Mouse (Mus musculus) liver, embryonic 13.5 days (tissue): ENCODE results near the gene Unc5a. TPM values are rescaled to one million over a fixed set of nuclear protein-coding genes. Genes with fewer than 3 reads are reported as not detected.

Experiments
- ATAC-seq: fragments of 200-750 bp; cut with Nextera tagmentation; 2 replicates; pipeline ENCODE4 v1.8.0; 2017; ENCODE audit warnings: low read depth, mild to moderate bottlenecking, moderate number of reproducible peaks, moderate library complexity
- DNase-seq: peaks from one replicate; pipeline ENCODE4 v3.0.0; 2022
- H3K27ac ChIP-seq: fragments of 300-500 bp; sonication (generic); 2 replicates; pipeline ENCODE4 v1.5.1; 2015; ENCODE audit warnings: moderate library complexity, mild to moderate bottlenecking, inconsistent platforms
- H3K27me3 ChIP-seq: fragments of 300-500 bp; sonication (generic); 2 replicates; pipeline ENCODE4 v1.6.1; 2015; ENCODE audit warnings: mild to moderate bottlenecking, inconsistent platforms
- H3K36me3 ChIP-seq: fragments of 300-500 bp; sonication (generic); 2 replicates; pipeline ENCODE4 v1.6.1; 2015; ENCODE audit warnings: mild to moderate bottlenecking, inconsistent platforms
- H3K4me1 ChIP-seq: fragments of 300-500 bp; sonication (generic); replicated peaks from 2 replicates; pipeline ENCODE4 v1.6.1; 2015; ENCODE audit warnings: inconsistent platforms
- H3K4me2 ChIP-seq: fragments of 300-500 bp; sonication (generic); 2 replicates; pipeline ENCODE4 v1.6.1; 2015; ENCODE audit warnings: inconsistent platforms, mild to moderate bottlenecking, moderate library complexity
- H3K4me3 ChIP-seq: fragments of 300-500 bp; sonication (generic); replicated peaks from 2 replicates; pipeline ENCODE4 v1.5.1; 2015; ENCODE audit warnings: mild to moderate bottlenecking, inconsistent platforms
- H3K9ac ChIP-seq: fragments of 300-500 bp; sonication (generic); 2 replicates; pipeline ENCODE4 v1.6.1; 2015; ENCODE audit warnings: mild to moderate bottlenecking, inconsistent platforms
- H3K9me3 ChIP-seq: fragments of 300-500 bp; sonication (generic); replicated peaks from 2 replicates; pipeline ENCODE4 v1.6.1; 2016; ENCODE audit warnings: inconsistent platforms
- WGBS: fragments of 180-500 bp; shearing (Covaris S2); methylation state at CpG from one replicate; pipeline ENCODE4 v1.1.7; 2015; ENCODE audit not compliant: insufficient replicate concordance; 5-methylcytosine and 5-hydroxymethylcytosine counted together
- polyA plus RNA-seq: library from polyadenylated mRNA; unstranded; fragments of >200 nt; fragmentation: Nextera tagmentation; extraction: Ambion mirVana; gene quantifications from 2 replicates; pipeline ENCODE4 v1.2.1, GENCODE M21; 2015

The Unc5a gene
- 0.52 and 0.55 TPM in 2 replicates for polyA plus RNA-seq

- WGBS = 2% methylated on average over 84 of the region's 91 CpGs
- Histone ChIP-seq H3K27ac (no peak within 1 kb of the TSS), H3K4me1 (peaks cover 9% of the 10 kb centered on the region; the same call in 1 of the 2 replicates), H3K9me3 (no peaks in the 10 kb centered on the region), H3K4me2 (peak within 1 kb of the TSS; percentile 70), H3K36me3 (no peaks in the 10 kb centered on the region), H3K4me3 (peak within 1 kb of the TSS; percentile 52), H3K9ac (peak within 1 kb of the TSS; percentile 36; the same call in 1 of the 2 replicates), H3K27me3 (peaks cover 94% of the 10 kb centered on the region)
- no peak for ATAC-seq
- no peak for DNase-seq
Measured at GRCm38 (mm10) chr13:54948531-54949493, at the start of gene Unc5a. Gene Unc5a (plus strand): TSS chr13:54949411.

GRCm38 (mm10) chr13:54912053-54912452, 37.2 kb upstream of the Unc5a start:
- no peak for ATAC-seq
- no peaks in the 10 kb centered on the region for H3K4me1 ChIP-seq
- H3K9me3 ChIP-seq = no peaks in the 10 kb centered on the region
- 6% methylated on average over 17 of the region's 17 CpGs for WGBS
- H3K9ac ChIP-seq = no peak overlapping the region
- H3K36me3 ChIP-seq = no peaks in the 10 kb centered on the region
- no peak for DNase-seq
- H3K4me3 ChIP-seq = no peak overlapping the region
- no peak overlapping the region for H3K4me2 ChIP-seq
- H3K27ac ChIP-seq = no peak overlapping the region
- peaks cover 40% of the 10 kb centered on the region for H3K27me3 ChIP-seq

- DNase-seq (no peak), ATAC-seq (no peak)
- H3K9me3 ChIP-seq = no peaks in the 10 kb centered on the region
- no peaks in the 10 kb centered on the region for H3K36me3 ChIP-seq
- H3K27me3 ChIP-seq = peaks cover 37% of the 10 kb centered on the region
- no peak overlapping the region for H3K4me2 ChIP-seq
- no peaks in the 10 kb centered on the region for H3K4me1 ChIP-seq
- 19% methylated on average over 16 of the region's 16 CpGs for WGBS
- no peak overlapping the region for H3K4me3 ChIP-seq
- H3K9ac ChIP-seq = no peak overlapping the region
- H3K27ac ChIP-seq = no peak overlapping the region
Measured at GRCm38 (mm10) chr13:54912894-54913621, 36.2 kb upstream of the Unc5a start.

- H3K36me3 ChIP-seq = no peaks in the 10 kb centered on the region
- WGBS = 24% methylated on average over 5 of the region's 5 CpGs
Measured at GRCm38 (mm10) chr13:54916644-54917043, 32.6 kb upstream of the Unc5a start.

GRCm38 (mm10) chr13:54918910-54919309, 30.3 kb upstream of the Unc5a start:
- Histone ChIP-seq H3K9me3 (no peaks in the 10 kb centered on the region), H3K4me3 (no peak overlapping the region), H3K4me1 (no peaks in the 10 kb centered on the region), H3K36me3 (no peaks in the 10 kb centered on the region), H3K4me2 (no peak overlapping the region), H3K9ac (no peak overlapping the region), H3K27me3 (peaks cover under 1% of the 10 kb centered on the region; the same call in 1 of the 2 replicates), H3K27ac (no peak overlapping the region)
- DNase-seq (no peak), ATAC-seq (no peak)
- 11% methylated on average over 8 of the region's 8 CpGs for WGBS

More at GRCm38 (mm10) chr13:54916644-54917043, 32.6 kb upstream of the Unc5a start:
- no peak overlapping the region for H3K27ac ChIP-seq
- peaks cover 24% of the 10 kb centered on the region for H3K27me3 ChIP-seq
- no peak overlapping the region for H3K4me3 ChIP-seq
- no peaks in the 10 kb centered on the region for H3K9me3 ChIP-seq
- no peak overlapping the region for H3K4me2 ChIP-seq
- no peak overlapping the region for H3K9ac ChIP-seq
- no peaks in the 10 kb centered on the region for H3K4me1 ChIP-seq
- DNase-seq (no peak), ATAC-seq (no peak)

GRCm38 (mm10) chr13:54919666-54920065, 29.5 kb upstream of the Unc5a start:
- H3K36me3 ChIP-seq = no peaks in the 10 kb centered on the region
- H3K9me3 ChIP-seq = no peaks in the 10 kb centered on the region
- 35% methylated on average over 5 of the region's 5 CpGs for WGBS
- H3K4me3 ChIP-seq = no peak overlapping the region
- no peaks in the 10 kb centered on the region for H3K4me1 ChIP-seq
- no peak overlapping the region for H3K9ac ChIP-seq
- ATAC-seq (no peak), DNase-seq (no peak)
- H3K4me2 ChIP-seq = no peak overlapping the region
- H3K27ac ChIP-seq = no peak overlapping the region
- H3K27me3 ChIP-seq = no peaks in the 10 kb centered on the region

- no peak overlapping the region for H3K4me3 ChIP-seq
- H3K9ac ChIP-seq = no peak overlapping the region
- H3K27me3 ChIP-seq = no peaks in the 10 kb centered on the region
- H3K9me3 ChIP-seq = no peaks in the 10 kb centered on the region
- no peak overlapping the region for H3K4me2 ChIP-seq
- no peaks in the 10 kb centered on the region for H3K36me3 ChIP-seq
- ATAC-seq (no peak), DNase-seq (no peak)
- no peaks in the 10 kb centered on the region for H3K4me1 ChIP-seq
- 58% methylated on average over 9 of the region's 9 CpGs for WGBS
- no peak overlapping the region for H3K27ac ChIP-seq
Measured at GRCm38 (mm10) chr13:54921700-54922099, 27.5 kb upstream of the Unc5a start.

- ATAC-seq (no peak), DNase-seq (no peak)
- no peaks in the 10 kb centered on the region for H3K4me1 ChIP-seq
- no peaks in the 10 kb centered on the region for H3K36me3 ChIP-seq
- no peak overlapping the region for H3K27ac ChIP-seq
- H3K4me3 ChIP-seq = no peak overlapping the region
- H3K9ac ChIP-seq = no peak overlapping the region
- H3K27me3 ChIP-seq = no peaks in the 10 kb centered on the region
- no peak overlapping the region for H3K4me2 ChIP-seq
- WGBS = 55% methylated on average over 2 of the region's 2 CpGs
- no peaks in the 10 kb centered on the region for H3K9me3 ChIP-seq
Measured at GRCm38 (mm10) chr13:54923705-54924104, 25.5 kb upstream of the Unc5a start.

- no peaks in the 10 kb centered on the region for H3K9me3 ChIP-seq
- H3K9ac ChIP-seq = no peak overlapping the region
- WGBS = 37% methylated on average over 8 of the region's 8 CpGs
- H3K4me3 ChIP-seq = no peak overlapping the region
- H3K27me3 ChIP-seq = no peaks in the 10 kb centered on the region
- DNase-seq (no peak), ATAC-seq (no peak)
- no peak overlapping the region for H3K4me2 ChIP-seq
- H3K36me3 ChIP-seq = no peaks in the 10 kb centered on the region
- H3K4me1 ChIP-seq = no peaks in the 10 kb centered on the region
- no peak overlapping the region for H3K27ac ChIP-seq
Measured at GRCm38 (mm10) chr13:54925466-54925865, 23.7 kb upstream of the Unc5a start.

- no peak overlapping the region for H3K27ac ChIP-seq
- 47% methylated on average over 4 of the region's 4 CpGs for WGBS
- H3K9ac ChIP-seq = no peak overlapping the region
- no peaks in the 10 kb centered on the region for H3K9me3 ChIP-seq
- H3K27me3 ChIP-seq = no peaks in the 10 kb centered on the region
- H3K4me2 ChIP-seq = no peak overlapping the region
- no peak overlapping the region for H3K4me3 ChIP-seq
- no peak for DNase-seq
- ATAC-seq = no peak
- H3K4me1 ChIP-seq = no peaks in the 10 kb centered on the region
- no peaks in the 10 kb centered on the region for H3K36me3 ChIP-seq
Measured at GRCm38 (mm10) chr13:54926654-54927053, 22.6 kb upstream of the Unc5a start.

- Histone ChIP-seq H3K36me3 (no peaks in the 10 kb centered on the region), H3K27me3 (peaks cover 4% of the 10 kb centered on the region; the same call in 1 of the 2 replicates), H3K4me2 (no peak overlapping the region), H3K4me1 (no peaks in the 10 kb centered on the region), H3K27ac (no peak overlapping the region), H3K9me3 (no peaks in the 10 kb centered on the region), H3K9ac (no peak overlapping the region), H3K4me3 (no peak overlapping the region)
- WGBS = 38% methylated on average over 4 of the region's 4 CpGs
- no peak for ATAC-seq
- DNase-seq = no peak
Measured at GRCm38 (mm10) chr13:54930123-54930522, 19.1 kb upstream of the Unc5a start.
